Mouse (Mus musculus) stomach, embryonic 14.5 days (tissue): ENCODE data around the gene Stra8. TPM values are rescaled to one million over a fixed set of nuclear protein-coding genes. Genes with fewer than 3 reads are reported as not detected.
A peak's percentile ranks its signal among the peaks of the same experiment; 100 is the strongest.

Experiments
- ATAC-seq: fragments of 200-750 bp; cut with Nextera tagmentation; 2 replicates; pipeline ENCODE4 v1.8.0; 2017; ENCODE audit warnings: low read depth, moderate TSS enrichment; ENCODE audit not compliant: insufficient number of reproducible peaks, insufficient read depth, low FRiP score
- H3K27ac ChIP-seq: fragments of 300-500 bp; sonication (generic); 2 replicates; pipeline ENCODE4 v1.5.1; 2014; ENCODE audit warnings: mild to moderate bottlenecking, low read length, moderate library complexity, mixed read lengths
- H3K27me3 ChIP-seq: fragments of 300-500 bp; sonication (generic); 2 replicates; pipeline ENCODE4 v1.6.1; 2014; ENCODE audit warnings: low read length, control low read depth, mixed read lengths; ENCODE audit not compliant: control insufficient read depth, insufficient read depth
- H3K36me3 ChIP-seq: fragments of 300-500 bp; sonication (generic); 2 replicates; pipeline ENCODE4 v1.6.1; 2014; ENCODE audit warnings: mild to moderate bottlenecking, control low read depth, low read length, moderate library complexity, mixed read lengths; ENCODE audit not compliant: control insufficient read depth, insufficient read depth
- H3K4me1 ChIP-seq: fragments of 300-500 bp; sonication (generic); 2 replicates; pipeline ENCODE4 v1.6.1; 2014; ENCODE audit warnings: low read length, control low read depth, mixed read lengths; ENCODE audit not compliant: control insufficient read depth, insufficient read depth
- H3K4me2 ChIP-seq: fragments of 300-500 bp; sonication (generic); replicated peaks from 2 replicates; pipeline ENCODE4 v1.6.1; 2014; ENCODE audit warnings: low read depth, low read length, control low read depth
- H3K4me3 ChIP-seq: fragments of 300-500 bp; sonication (generic); 2 replicates; pipeline ENCODE4 v1.5.1; 2014; ENCODE audit warnings: low read depth, low read length, control low read depth
- H3K9ac ChIP-seq: fragments of 300-500 bp; sonication (generic); replicated peaks from 2 replicates; pipeline ENCODE4 v1.6.1; 2014; ENCODE audit warnings: low read depth, mild to moderate bottlenecking, control low read depth, low read length, moderate library complexity, mixed read lengths
- H3K9me3 ChIP-seq: fragments of 300-500 bp; sonication (generic); 2 replicates; pipeline ENCODE4 v1.6.1; 2016; ENCODE audit warnings: low read depth, low read length, control low read depth; ENCODE audit not compliant: control insufficient read depth
- WGBS: fragments of 180-500 bp; shearing (Covaris S2); extraction: QIAGEN DNeasy Blood & Tissue Kit; methylation state at CpG from one replicate; pipeline ENCODE4 v1.1.7; 2014; 5-methylcytosine and 5-hydroxymethylcytosine counted together
- polyA plus RNA-seq: library from polyadenylated mRNA; unstranded; fragments of >200 nt; fragmentation: Nextera tagmentation; extraction: Ambion mirVana; gene quantifications from 2 replicates; pipeline ENCODE4 v1.2.1, GENCODE M21; 2014

Stra8 gene
- polyA plus RNA-seq, 1 experiment from 2014 or later: not detected

GRCm38 (mm10) chr6:34942446-34942845, 22.5 kb downstream of the Stra8 start:
- H3K4me1 ChIP-seq: no peaks in the 10 kb centered on the region
- H3K4me2 ChIP-seq: no peak overlapping the region
- 88% methylated on average over 9 of the region's 9 CpGs for WGBS
- no peaks in the 10 kb centered on the region for H3K27me3 ChIP-seq
- H3K4me3 ChIP-seq: no peak overlapping the region
- H3K36me3 ChIP-seq: no peaks in the 10 kb centered on the region
- no peak overlapping the region for H3K9ac ChIP-seq
- no peaks in the 10 kb centered on the region for H3K9me3 ChIP-seq
- H3K27ac ChIP-seq: no peak overlapping the region
- ATAC-seq: no peak

GRCm38 (mm10) chr6:34943499-34943898, 23.5 kb downstream of the Stra8 start:
- ATAC-seq: no peak
- Histone ChIP-seq H3K4me2 (no peak overlapping the region), H3K27me3 (no peaks in the 10 kb centered on the region), H3K4me3 (no peak overlapping the region), H3K9me3 (no peaks in the 10 kb centered on the region), H3K4me1 (no peaks in the 10 kb centered on the region), H3K27ac (no peak overlapping the region), H3K36me3 (no peaks in the 10 kb centered on the region), H3K9ac (no peak overlapping the region)
- 72% methylated on average over 5 of the region's 5 CpGs for WGBS

- Histone ChIP-seq H3K27me3 (no peaks in the 10 kb centered on the region), H3K4me2 (no peak overlapping the region), H3K4me3 (no peak overlapping the region), H3K9ac (no peak overlapping the region), H3K36me3 (no peaks in the 10 kb centered on the region), H3K27ac (no peak overlapping the region), H3K9me3 (no peaks in the 10 kb centered on the region), H3K4me1 (no peaks in the 10 kb centered on the region)
- 85% methylated on average over 1 of the region's 1 CpGs for WGBS
- no peak for ATAC-seq
Measured at GRCm38 (mm10) chr6:34946486-34947079, 26.6 kb downstream of the Stra8 start.

GRCm38 (mm10) chr6:34948461-34948860, 28.5 kb downstream of the Stra8 start:
- no peak for ATAC-seq
- Histone ChIP-seq H3K4me2 (peak overlapping the region; percentile 29), H3K27me3 (no peaks in the 10 kb centered on the region), H3K9ac (no peak overlapping the region), H3K27ac (no peak overlapping the region), H3K36me3 (no peaks in the 10 kb centered on the region), H3K4me3 (no peak overlapping the region), H3K9me3 (no peaks in the 10 kb centered on the region), H3K4me1 (no peaks in the 10 kb centered on the region)
- 21% methylated on average over 11 of the region's 11 CpGs for WGBS

- Histone ChIP-seq H3K4me1 (no peaks in the 10 kb centered on the region), H3K36me3 (no peaks in the 10 kb centered on the region), H3K9ac (no peak overlapping the region), H3K27me3 (no peaks in the 10 kb centered on the region), H3K9me3 (no peaks in the 10 kb centered on the region), H3K4me2 (no peak overlapping the region), H3K4me3 (no peak overlapping the region), H3K27ac (no peak overlapping the region)
- ATAC-seq: no peak
- WGBS: 84% methylated on average over 7 of the region's 7 CpGs
Measured at GRCm38 (mm10) chr6:34951518-34951917, 31.6 kb downstream of the Stra8 start.

GRCm38 (mm10) chr6:34951956-34952667, 32.1 kb downstream of the Stra8 start:
- no peak for ATAC-seq
- Histone ChIP-seq H3K4me3 (no peak overlapping the region), H3K9ac (no peak overlapping the region), H3K4me2 (no peak overlapping the region), H3K36me3 (no peaks in the 10 kb centered on the region), H3K27me3 (no peaks in the 10 kb centered on the region), H3K27ac (no peak overlapping the region), H3K9me3 (no peaks in the 10 kb centered on the region), H3K4me1 (no peaks in the 10 kb centered on the region)
- WGBS: 57% methylated on average over 7 of the region's 7 CpGs

- Histone ChIP-seq H3K4me3 (no peak overlapping the region), H3K4me1 (no peaks in the 10 kb centered on the region), H3K4me2 (peak overlapping the region; percentile 8), H3K9ac (no peak overlapping the region), H3K27ac (no peak overlapping the region), H3K9me3 (no peaks in the 10 kb centered on the region), H3K36me3 (no peaks in the 10 kb centered on the region), H3K27me3 (no peaks in the 10 kb centered on the region)
- WGBS: 49% methylated on average over 18 of the region's 18 CpGs
- ATAC-seq: no peak
Measured at GRCm38 (mm10) chr6:34954926-34955861, 35.2 kb downstream of the Stra8 start.

GRCm38 (mm10) chr6:34955862-34956241, 35.9 kb downstream of the Stra8 start:
- Histone ChIP-seq H3K9ac (no peak overlapping the region), H3K27ac (no peak overlapping the region), H3K4me3 (no peak overlapping the region), H3K27me3 (no peaks in the 10 kb centered on the region), H3K4me2 (peak overlapping the region; percentile 8; the same call in 1 of the 2 replicates), H3K9me3 (no peaks in the 10 kb centered on the region), H3K36me3 (no peaks in the 10 kb centered on the region), H3K4me1 (no peaks in the 10 kb centered on the region)
- no peak for ATAC-seq
- 39% methylated on average over 8 of the region's 8 CpGs for WGBS
